Mouse (Mus musculus): ENCODE measurements around the gene Ptpn21.

Ptpn21 gene

GRCm38 (mm10) chr12:98656873-98657272 is 80.3 kb downstream of the Ptpn21 start:
- no peak for DNase-seq (ENCODE audit: low read depth)

DNA sequence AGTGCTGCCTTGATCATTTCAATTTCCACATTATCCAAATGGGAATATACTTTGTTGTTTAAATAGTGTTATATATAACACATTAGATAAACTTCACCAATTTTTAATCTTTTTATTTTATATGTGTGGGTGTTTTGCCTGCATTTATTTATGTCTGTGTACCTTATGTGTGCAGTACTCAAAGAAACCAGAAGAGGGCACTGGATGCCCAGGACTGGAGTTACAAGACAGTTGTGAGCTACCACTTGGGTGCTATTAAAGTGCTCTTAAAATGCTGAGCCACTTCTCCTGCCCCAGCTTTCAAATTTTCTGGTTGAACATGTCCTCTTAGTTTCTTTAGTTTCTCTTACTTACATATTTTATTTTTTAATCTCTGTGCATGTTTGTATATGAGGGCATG is 92.4 kb downstream of the Ptpn21 start:
- DNase-seq (ENCODE audit: low read depth) = no peak

- no peak for DNase-seq (ENCODE audit: low read depth)
Observed at GRCm38 (mm10) chr12:98628260-98628970, 108.8 kb downstream of the Ptpn21 start.

GRCm38 (mm10) chr12:98627392-98628259 is 109.6 kb downstream of the Ptpn21 start, which contains the start of gene Spata7:
Spata7 (plus strand) TSS chr12:98628157.
- peak; percentile 75 for DNase-seq (ENCODE audit: low read depth)
